Mouse (Mus musculus) heart, adult 2 months (tissue): ENCODE data around the gene Gcm2.

ENCODE experiments used
- CTCF ChIP-seq: fragments of 200-600 bp; IDR thresholded peaks from 2 replicates; pipeline ENCODE4 v1.8.1; 2022; ENCODE audit warnings: antibody characterized with exemption, mild to moderate bottlenecking, moderate library complexity
- EP300 ChIP-seq: fragments of 200-500 bp; IDR thresholded peaks from 2 replicates; pipeline ENCODE4 v1.6.1; 2011; ENCODE audit warnings: low read depth, low read length, control low read depth; ENCODE audit not compliant: insufficient read depth
- POLR2A ChIP-seq: fragments of 200-500 bp; IDR thresholded peaks from 2 replicates; pipeline ENCODE4 v1.6.1; 2011; ENCODE audit warnings: mild to moderate bottlenecking, low read depth, low read length, control low read depth; ENCODE audit not compliant: insufficient read depth

DNA sequence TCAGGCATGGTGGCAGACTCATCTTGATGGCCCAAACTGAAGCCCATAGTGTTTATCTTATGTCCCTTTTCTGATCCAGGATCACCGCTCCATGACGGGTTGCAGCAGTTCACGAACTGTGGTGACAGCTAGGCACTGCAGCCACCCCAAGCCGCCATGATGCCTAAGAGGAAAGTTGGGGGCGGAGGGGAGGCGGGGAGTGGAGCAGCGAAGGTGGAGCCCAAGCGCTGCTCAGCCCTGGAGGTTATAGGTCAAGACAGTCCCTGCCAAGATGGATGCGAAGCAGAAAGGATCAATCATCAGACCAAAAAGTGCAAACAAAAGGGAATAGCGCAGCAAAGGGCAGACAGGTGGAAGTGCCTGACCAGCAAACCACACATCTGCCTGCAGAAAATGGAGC, 19.6 kb downstream of the Gcm2 start:
- TF ChIP-seq CTCF (no peak), POLR2A (no peak), EP300 (no peak)
